ENCODE assay signal across 15 mouse cellular contexts in genomic region chr6:100420602-100421001, GRCm38 (mm10).
"Had no signal": no experiment of that assay in that cellular context is flagged by ENCODE, and none has a peak within 500 bp of the region (broad histone marks: within the 10 kb centered on the region; RNA-seq: fewer than 3 reads in every experiment).

No protein-coding gene starts in this region.

- ATAC-seq: liver, postnatal 0 days; lung, postnatal 0 days; midbrain, embryonic 15.5 days had no signal

- H3K27ac ChIP-seq: kidney, embryonic 15.5 days; liver, embryonic 13.5 days; midbrain, embryonic 15.5 days; neural tube, embryonic 13.5 days had no signal

- DNase-seq: kidney, adult 11 months; layer of hippocampus, postnatal 36 days; liver; liver, embryonic 13.5 days; liver, postnatal 0 days; lung, postnatal 4 days; retina, postnatal 1 day; right cerebral cortex, postnatal 4 days; spleen, adult 18-20 months; thymus, postnatal 4 days had no signal

- H3K9me3 ChIP-seq: kidney, embryonic 15.5 days; liver, embryonic 13.5 days; midbrain, embryonic 15.5 days; neural tube, embryonic 13.5 days had no signal

- H3K4me3 ChIP-seq: kidney, embryonic 15.5 days; liver, embryonic 13.5 days; midbrain, embryonic 15.5 days; neural tube, embryonic 13.5 days had no signal

- H3K4me2 ChIP-seq: kidney, embryonic 15.5 days; liver, embryonic 13.5 days; midbrain, embryonic 11.5 days; midbrain, embryonic 15.5 days; neural tube, embryonic 13.5 days had no signal

- H3K36me3 ChIP-seq: kidney, embryonic 15.5 days; liver, embryonic 13.5 days; midbrain, embryonic 15.5 days; neural tube, embryonic 13.5 days had no signal

- H3K9ac ChIP-seq: kidney, embryonic 15.5 days; liver, embryonic 13.5 days; liver, postnatal 0 days; midbrain, embryonic 15.5 days; neural tube, embryonic 13.5 days had no signal
